Mouse (Mus musculus): ENCODE results near the gene Tmem125. TPM values are rescaled to one million over a fixed set of nuclear protein-coding genes. Genes with fewer than 3 reads are reported as not detected.

Tmem125 gene
- 23.7 and 27.7 TPM in 2 replicates for polyA plus RNA-seq (2012; rRNA removed)

DNA sequence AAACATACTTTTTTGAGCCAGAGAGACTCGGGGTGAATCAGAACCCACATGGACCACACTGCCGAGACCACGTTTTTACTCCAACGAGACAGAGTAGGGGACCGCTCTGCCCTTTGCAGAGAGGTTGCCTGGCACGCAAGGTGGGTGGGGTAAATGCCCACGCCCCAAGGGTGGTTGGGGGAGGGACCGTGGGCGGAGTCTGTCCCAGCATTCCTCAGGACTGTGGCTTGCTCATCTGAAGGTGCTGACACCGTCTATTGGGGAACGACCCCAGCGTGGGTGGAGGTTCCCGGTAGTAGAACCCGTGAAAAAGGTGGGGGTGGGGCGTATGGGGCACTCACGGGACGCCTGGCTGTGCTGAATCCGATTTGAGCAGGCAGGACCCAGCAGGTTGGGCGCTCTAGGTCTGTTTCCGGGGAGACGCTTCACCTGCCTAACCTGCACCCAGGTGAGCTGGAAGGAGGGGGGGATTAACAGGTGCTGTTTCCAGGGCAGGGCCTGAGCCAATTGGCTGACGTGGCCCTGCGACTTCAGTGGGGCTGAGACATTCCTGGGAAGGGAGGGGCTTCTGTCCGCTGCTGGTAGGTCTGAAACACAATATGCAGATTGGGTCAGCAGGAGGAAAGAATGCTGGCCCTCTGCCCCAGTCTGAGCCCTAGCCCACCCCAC, at the start of gene Tmem125:
TSS of gene Tmem125 (minus strand) at position 453 of the 669 bp plus-strand sequence.
- H3K4me3 ChIP-seq (ENCODE audit: insufficient read depth, low read length): peak within 1 kb of the TSS; percentile 2; the same call in 1 of the 2 replicates
- TF ChIP-seq POLR2A (IDR thresholded peaks at IDR 0.05; ENCODE audit: extremely low read depth, insufficient read depth, low read length): no peak
- TF ChIP-seq CTCF (IDR thresholded peaks at IDR 0.05; ENCODE audit: extremely low read depth, insufficient read depth, low read length): no peak
- H3K4me1 ChIP-seq (ENCODE audit: control insufficient read depth, insufficient read depth, low read length): no peaks in the 10 kb centered on the region
- no peak within 1 kb of the TSS for H3K27ac ChIP-seq (ENCODE audit: insufficient read depth, low read length)

DNA sequence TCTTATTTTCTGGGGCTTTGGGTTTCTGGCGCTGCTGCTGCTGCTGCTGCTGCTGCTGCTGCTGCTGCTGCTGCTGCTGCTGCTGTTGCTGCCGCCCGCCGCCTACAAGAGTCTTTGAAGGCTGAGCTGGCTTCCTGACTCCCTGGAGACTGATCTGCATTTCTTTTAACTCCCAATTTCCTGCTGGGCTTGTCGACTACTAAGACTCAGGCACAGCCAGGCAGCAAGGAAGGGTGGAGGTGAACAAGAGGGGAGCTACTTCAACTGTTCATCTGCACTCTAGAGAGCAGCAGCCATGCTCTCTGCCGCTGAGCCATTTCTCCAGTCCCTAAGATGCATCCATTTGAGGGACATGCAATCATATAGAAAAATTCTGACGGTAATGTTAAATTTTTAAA, 45.9 kb upstream of the Tmem125 start:
- TF ChIP-seq CTCF (IDR thresholded peaks at IDR 0.05; ENCODE audit: extremely low read depth, insufficient read depth, low read length): no peak
- TF ChIP-seq POLR2A (IDR thresholded peaks at IDR 0.05; ENCODE audit: extremely low read depth, insufficient read depth, low read length): no peak
- Histone ChIP-seq H3K4me1 (ENCODE audit: control insufficient read depth, insufficient read depth, low read length) (no peaks in the 10 kb centered on the region), H3K4me3 (ENCODE audit: insufficient read depth, low read length) (no peak overlapping the region), H3K27ac (ENCODE audit: insufficient read depth, low read length) (no peak overlapping the region)

DNA sequence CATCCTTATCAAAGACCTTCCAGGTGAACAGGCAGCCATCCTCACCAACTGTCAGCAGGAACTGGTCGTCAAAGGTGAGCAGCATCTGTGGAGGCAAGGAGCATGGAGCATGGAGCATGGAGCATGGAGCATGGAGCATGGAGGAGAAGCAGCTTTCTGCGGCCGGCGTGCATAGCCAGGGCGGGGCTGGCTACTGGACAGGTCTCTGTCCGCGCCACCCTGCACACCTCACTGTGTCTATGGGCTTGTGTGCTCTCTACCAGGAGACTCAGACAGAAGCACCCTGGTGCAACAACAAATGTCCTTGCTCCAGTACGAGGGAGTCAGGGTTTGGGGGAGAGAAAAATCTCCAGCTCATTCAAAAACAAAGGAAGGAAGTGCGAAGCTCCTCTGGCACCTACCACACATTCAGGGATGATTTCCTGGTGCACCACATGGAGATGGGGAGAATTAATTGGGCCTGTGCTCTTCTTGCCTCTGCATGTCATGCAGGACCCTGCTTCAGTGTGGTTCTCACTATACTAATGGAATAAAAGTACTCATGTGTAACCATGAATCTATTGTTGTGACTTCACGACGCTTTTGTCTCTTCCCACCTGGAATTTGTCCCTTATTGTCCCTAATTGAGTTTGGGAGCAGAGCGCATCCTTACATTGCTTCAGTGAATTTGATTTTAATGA, 45.3 kb upstream of the Tmem125 start:
- H3K4me3 ChIP-seq (ENCODE audit: insufficient read depth, low read length): no peak overlapping the region
- no peak overlapping the region for H3K27ac ChIP-seq (ENCODE audit: insufficient read depth, low read length)
- no peaks in the 10 kb centered on the region for H3K4me1 ChIP-seq (ENCODE audit: control insufficient read depth, insufficient read depth, low read length)
- TF ChIP-seq POLR2A (IDR thresholded peaks at IDR 0.05; ENCODE audit: extremely low read depth, insufficient read depth, low read length) (no peak), CTCF (IDR thresholded peaks at IDR 0.05; ENCODE audit: extremely low read depth, insufficient read depth, low read length) (no peak)

DNA sequence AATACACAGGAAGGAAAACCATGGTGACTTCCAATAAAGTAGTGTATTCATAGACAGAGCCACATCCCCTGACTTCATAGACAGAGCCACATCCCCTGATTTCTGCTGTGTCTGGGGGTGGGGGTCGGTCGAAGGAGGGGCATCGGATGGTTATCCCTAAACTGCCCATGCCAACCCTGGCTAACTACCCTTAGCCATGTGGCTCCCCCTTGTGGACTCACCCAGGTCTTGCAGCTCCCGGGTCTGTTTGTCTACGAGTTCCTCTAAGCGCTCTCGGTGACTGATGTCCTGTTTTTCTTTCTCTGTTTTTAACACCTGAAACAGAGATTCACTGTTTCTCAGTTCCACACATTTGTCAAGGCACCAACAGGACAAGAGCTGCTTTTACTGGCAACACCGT, 38.8 kb upstream of the Tmem125 start:
- no peaks in the 10 kb centered on the region for H3K4me1 ChIP-seq (ENCODE audit: control insufficient read depth, insufficient read depth, low read length)
- no peak overlapping the region for H3K27ac ChIP-seq (ENCODE audit: insufficient read depth, low read length)
- no peak overlapping the region for H3K4me3 ChIP-seq (ENCODE audit: insufficient read depth, low read length)
- TF ChIP-seq CTCF (IDR thresholded peaks at IDR 0.05; ENCODE audit: extremely low read depth, insufficient read depth, low read length) (no peak), POLR2A (IDR thresholded peaks at IDR 0.05; ENCODE audit: extremely low read depth, insufficient read depth, low read length) (no peak)

DNA sequence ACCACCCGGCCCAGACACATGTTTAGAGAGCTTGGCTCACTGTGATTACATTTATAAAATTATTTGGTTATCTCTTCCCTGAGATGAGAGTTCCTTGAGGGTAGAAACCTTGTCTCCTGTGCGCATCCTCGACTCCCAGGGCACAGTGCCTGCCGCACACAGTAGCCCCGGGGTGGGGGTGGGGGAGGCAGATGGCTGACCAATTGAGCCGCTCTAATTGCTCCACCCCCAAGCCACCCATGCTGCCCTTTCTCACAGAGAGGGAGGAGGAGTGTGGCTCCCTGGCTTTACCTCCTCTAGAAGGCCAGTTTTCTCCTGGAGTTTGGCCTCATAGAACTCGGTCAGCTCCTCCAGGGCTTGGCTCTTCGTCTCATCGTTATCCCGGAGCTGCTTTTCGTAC, 37.7 kb upstream of the Tmem125 start:
- no peak overlapping the region for H3K4me3 ChIP-seq (ENCODE audit: insufficient read depth, low read length)
- no peak overlapping the region for H3K27ac ChIP-seq (ENCODE audit: insufficient read depth, low read length)
- TF ChIP-seq CTCF (IDR thresholded peaks at IDR 0.05; ENCODE audit: extremely low read depth, insufficient read depth, low read length) (no peak), POLR2A (IDR thresholded peaks at IDR 0.05; ENCODE audit: extremely low read depth, insufficient read depth, low read length) (no peak)
- no peaks in the 10 kb centered on the region for H3K4me1 ChIP-seq (ENCODE audit: control insufficient read depth, insufficient read depth, low read length)

DNA sequence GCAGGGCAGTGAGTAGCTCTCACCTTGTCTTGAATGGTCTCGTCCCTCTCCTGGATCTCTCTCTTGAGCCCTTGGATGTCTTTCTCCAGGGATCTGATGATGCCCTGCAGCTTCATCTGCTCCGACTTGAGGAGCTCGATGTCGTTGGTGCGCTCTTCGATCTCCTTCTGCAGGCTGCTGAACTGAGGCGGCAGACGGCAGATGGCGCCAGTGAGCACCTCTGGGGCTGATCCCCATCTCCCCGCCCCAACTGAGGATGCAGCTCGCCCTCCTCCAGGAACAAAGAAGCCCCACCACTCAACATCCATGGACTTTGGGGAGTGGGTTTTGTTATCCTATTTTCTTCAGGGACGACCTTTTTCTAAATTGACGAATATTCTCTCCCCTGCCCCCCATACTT, 35.5 kb upstream of the Tmem125 start:
- Histone ChIP-seq H3K4me1 (ENCODE audit: control insufficient read depth, insufficient read depth, low read length) (no peaks in the 10 kb centered on the region), H3K4me3 (ENCODE audit: insufficient read depth, low read length) (no peak overlapping the region), H3K27ac (ENCODE audit: insufficient read depth, low read length) (no peak overlapping the region)
- peak; percentile 45; the same call in 1 of the 2 replicates for TF ChIP-seq CTCF (IDR thresholded peaks at IDR 0.05; ENCODE audit: extremely low read depth, insufficient read depth, low read length)
- TF ChIP-seq POLR2A (IDR thresholded peaks at IDR 0.05; ENCODE audit: extremely low read depth, insufficient read depth, low read length): no peak

DNA sequence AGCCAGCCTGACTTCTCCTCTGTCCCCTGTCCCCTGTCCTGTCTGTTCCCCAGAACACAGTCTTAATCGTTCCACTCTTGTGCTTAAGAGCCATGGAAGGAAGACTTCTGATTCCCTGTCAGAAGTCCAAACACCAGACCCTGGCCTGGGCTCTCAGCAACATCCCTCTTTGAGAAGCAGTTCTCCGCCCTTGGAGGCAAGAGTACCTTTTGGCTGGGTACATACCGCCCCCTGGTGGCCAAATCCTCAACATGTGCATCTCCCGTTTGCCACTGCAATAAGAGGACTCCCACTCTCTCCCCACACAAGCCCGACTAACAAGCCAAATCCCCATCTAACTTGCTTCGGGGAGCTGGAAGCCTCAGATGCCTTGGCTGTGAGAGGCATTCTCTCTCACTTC, 32.3 kb upstream of the Tmem125 start:
- no peak for TF ChIP-seq POLR2A (IDR thresholded peaks at IDR 0.05; ENCODE audit: extremely low read depth, insufficient read depth, low read length)
- peak; percentile 93 for TF ChIP-seq CTCF (IDR thresholded peaks at IDR 0.05; ENCODE audit: extremely low read depth, insufficient read depth, low read length)
- no peak overlapping the region for H3K27ac ChIP-seq (ENCODE audit: insufficient read depth, low read length)
- no peak overlapping the region for H3K4me3 ChIP-seq (ENCODE audit: insufficient read depth, low read length)
- no peaks in the 10 kb centered on the region for H3K4me1 ChIP-seq (ENCODE audit: control insufficient read depth, insufficient read depth, low read length)

DNA sequence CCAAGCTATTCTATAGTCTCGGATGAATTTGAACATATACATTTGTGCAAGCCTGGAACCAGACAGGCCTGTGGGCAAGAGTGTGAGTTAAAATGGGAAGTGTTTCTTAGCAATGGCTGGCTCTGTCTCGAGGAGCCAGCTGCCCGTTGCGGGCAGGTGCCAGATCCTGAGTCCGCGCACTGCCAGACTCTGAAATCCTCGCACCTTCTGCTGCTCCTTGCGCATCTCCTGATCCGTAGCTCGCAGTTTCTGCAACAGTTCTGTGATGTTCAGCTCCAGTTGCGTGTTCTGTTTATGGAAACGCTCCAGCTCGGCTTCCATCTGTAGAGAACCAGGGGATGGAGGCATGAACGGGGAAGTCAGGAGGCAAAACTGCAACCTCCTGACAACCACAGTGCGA, 27.6 kb upstream of the Tmem125 start:
- H3K4me3 ChIP-seq (ENCODE audit: insufficient read depth, low read length): no peak overlapping the region
- no peak overlapping the region for H3K27ac ChIP-seq (ENCODE audit: insufficient read depth, low read length)
- no peak for TF ChIP-seq POLR2A (IDR thresholded peaks at IDR 0.05; ENCODE audit: extremely low read depth, insufficient read depth, low read length)
- TF ChIP-seq CTCF (IDR thresholded peaks at IDR 0.05; ENCODE audit: extremely low read depth, insufficient read depth, low read length): no peak
- H3K4me1 ChIP-seq (ENCODE audit: control insufficient read depth, insufficient read depth, low read length): no peaks in the 10 kb centered on the region

DNA sequence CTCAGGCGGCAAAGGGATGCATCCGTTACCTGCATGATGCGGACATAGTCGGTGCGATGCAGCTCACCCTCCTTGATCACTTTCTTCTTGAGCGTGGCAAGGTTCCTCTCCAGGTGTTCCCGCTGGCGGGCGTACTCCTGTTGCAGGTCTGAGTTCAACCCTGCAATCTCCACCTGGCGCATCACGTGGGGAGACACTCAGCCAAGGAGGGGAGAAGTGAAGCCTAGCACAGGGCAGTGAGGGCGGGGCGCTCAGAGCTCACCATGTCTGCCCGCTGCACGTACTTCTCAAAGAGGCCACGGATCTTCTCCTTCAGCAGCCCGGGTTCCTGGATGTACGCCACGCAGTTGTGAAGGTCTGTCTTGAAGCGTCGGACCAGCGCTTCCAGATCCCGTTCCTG, 25.5 kb upstream of the Tmem125 start:
- no peak overlapping the region for H3K27ac ChIP-seq (ENCODE audit: insufficient read depth, low read length)
- no peak overlapping the region for H3K4me3 ChIP-seq (ENCODE audit: insufficient read depth, low read length)
- H3K4me1 ChIP-seq (ENCODE audit: control insufficient read depth, insufficient read depth, low read length): no peaks in the 10 kb centered on the region
- TF ChIP-seq CTCF (IDR thresholded peaks at IDR 0.05; ENCODE audit: extremely low read depth, insufficient read depth, low read length) (no peak), POLR2A (IDR thresholded peaks at IDR 0.05; ENCODE audit: extremely low read depth, insufficient read depth, low read length) (no peak)

DNA sequence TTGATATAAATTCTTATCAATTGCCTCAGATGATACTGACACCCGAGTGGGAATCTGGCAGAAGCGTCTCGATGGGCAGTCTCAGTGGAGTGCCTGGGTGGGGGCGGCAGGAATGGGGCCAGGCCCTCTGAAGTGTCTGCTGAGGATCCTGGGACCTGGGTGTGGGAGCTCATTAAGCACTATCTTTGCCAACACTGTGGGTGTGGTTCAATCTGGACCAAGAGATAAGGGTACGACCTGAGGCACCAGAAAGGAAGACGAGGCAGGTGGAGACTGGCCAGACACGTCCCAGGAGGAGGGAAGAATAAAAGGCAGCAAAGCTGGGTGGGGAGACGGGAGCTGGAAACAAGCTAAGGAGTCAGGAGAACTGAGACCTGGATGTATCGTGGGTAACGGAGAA, 24.9 kb upstream of the Tmem125 start:
- H3K4me1 ChIP-seq (ENCODE audit: control insufficient read depth, insufficient read depth, low read length): no peaks in the 10 kb centered on the region
- H3K4me3 ChIP-seq (ENCODE audit: insufficient read depth, low read length): no peak overlapping the region
- no peak overlapping the region for H3K27ac ChIP-seq (ENCODE audit: insufficient read depth, low read length)
- TF ChIP-seq POLR2A (IDR thresholded peaks at IDR 0.05; ENCODE audit: extremely low read depth, insufficient read depth, low read length) (no peak), CTCF (IDR thresholded peaks at IDR 0.05; ENCODE audit: extremely low read depth, insufficient read depth, low read length) (no peak)
